Mouse (Mus musculus): ENCODE results near the gene Slx4ip. TPM values are rescaled to one million over a fixed set of nuclear protein-coding genes. Genes with fewer than 3 reads are reported as not detected.

Gene Slx4ip
- polyA plus RNA-seq, 1 experiment = 3.0 TPM

DNA sequence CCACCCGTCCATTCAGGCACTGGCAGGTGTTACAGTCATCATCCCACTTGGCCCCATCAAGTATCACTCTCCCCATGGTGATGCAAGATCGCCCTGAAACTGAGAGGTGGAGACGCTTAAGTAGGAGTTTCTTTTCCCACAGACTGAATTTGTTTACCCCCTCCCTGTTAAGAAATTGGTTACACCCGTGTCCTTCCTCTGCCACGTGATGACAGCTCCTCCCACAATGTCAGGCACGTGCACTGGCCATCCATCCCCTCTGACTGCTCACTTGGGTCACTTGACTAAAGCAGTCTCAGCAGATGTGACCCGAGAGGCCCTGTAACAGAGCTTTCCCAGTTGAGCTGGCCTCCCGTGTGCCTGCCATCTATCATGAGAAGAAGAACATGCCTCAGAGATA, 194.2 kb downstream of the Slx4ip start:
- no peak for DNase-seq
- 74% methylated on average over 8 of the region's 8 CpGs for WGBS
- Histone ChIP-seq H3K27me3 (ENCODE audit: control insufficient read depth, insufficient read depth, low read length) (no peaks in the 10 kb centered on the region), H3K27ac (ENCODE audit: insufficient read depth, low read length) (no peak overlapping the region), H3K4me1 (ENCODE audit: control insufficient read depth, insufficient read depth, low read length) (no peaks in the 10 kb centered on the region), H3K4me3 (replicated peaks; ENCODE audit: insufficient read depth, low read depth, low read length) (no peak overlapping the region)
- no peak for TF ChIP-seq POLR2A (IDR thresholded peaks at IDR 0.05; ENCODE audit: borderline replicate concordance, insufficient read depth, low read length)
- TF ChIP-seq CTCF (IDR thresholded peaks at IDR 0.05; ENCODE audit: borderline replicate concordance, insufficient read depth, low read depth, low read length) = no peak

GRCm38 (mm10) chr2:137086621-137087395, 195.8 kb downstream of the Slx4ip start:
- H3K27me3 ChIP-seq (ENCODE audit: control insufficient read depth, insufficient read depth, low read length) = no peaks in the 10 kb centered on the region
- 55% methylated on average over 14 of the region's 14 CpGs for WGBS
- no peak for DNase-seq
- H3K27ac ChIP-seq (ENCODE audit: insufficient read depth, low read length) = no peak overlapping the region
- H3K4me1 ChIP-seq (ENCODE audit: control insufficient read depth, insufficient read depth, low read length) = no peaks in the 10 kb centered on the region
- TF ChIP-seq CTCF (IDR thresholded peaks at IDR 0.05; ENCODE audit: borderline replicate concordance, insufficient read depth, low read depth, low read length) (no peak), POLR2A (IDR thresholded peaks at IDR 0.05; ENCODE audit: borderline replicate concordance, insufficient read depth, low read length) (no peak)
- H3K4me3 ChIP-seq (replicated peaks; ENCODE audit: insufficient read depth, low read depth, low read length) = no peak overlapping the region

GRCm38 (mm10) chr2:137087705-137088104, 196.7 kb downstream of the Slx4ip start:
- H3K27me3 ChIP-seq (ENCODE audit: control insufficient read depth, insufficient read depth, low read length) = no peaks in the 10 kb centered on the region
- no peak overlapping the region for H3K27ac ChIP-seq (ENCODE audit: insufficient read depth, low read length)
- 63% methylated on average over 6 of the region's 6 CpGs for WGBS

DNA sequence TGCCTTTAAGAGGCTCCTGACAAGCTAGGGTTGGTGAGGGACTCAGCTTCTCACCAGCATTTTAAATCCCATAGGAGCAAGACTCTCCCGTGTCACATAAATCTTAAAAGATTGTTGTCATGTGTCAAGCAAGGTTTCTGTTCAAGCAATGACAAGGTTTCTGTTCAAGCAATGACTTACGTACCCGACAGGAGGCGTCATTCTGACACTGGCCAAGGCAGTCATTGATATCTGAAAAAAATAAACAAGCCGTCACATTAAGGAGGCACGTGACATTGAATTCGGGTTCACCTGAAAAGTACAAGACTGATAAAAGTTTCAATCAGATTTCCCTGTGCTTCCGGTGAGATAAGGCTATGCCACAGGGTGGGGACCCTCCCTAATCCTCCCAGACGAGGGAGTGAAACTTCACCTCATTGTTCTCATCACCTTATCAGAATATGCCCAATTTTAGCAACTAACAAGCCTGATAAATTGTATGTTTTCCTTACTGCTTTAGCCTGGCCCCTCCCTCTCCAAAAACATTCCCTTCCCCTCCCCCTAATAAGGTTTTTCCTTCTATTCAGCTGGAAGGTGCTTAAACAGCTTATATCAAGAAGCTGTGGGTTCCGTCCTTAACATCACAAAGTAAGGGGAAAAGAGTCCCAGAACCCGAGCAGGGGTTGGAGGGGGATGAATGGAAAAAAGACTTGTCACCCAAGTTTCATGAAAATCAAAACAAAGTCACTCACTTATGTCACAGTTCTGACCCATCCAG, 200.9 kb downstream of the Slx4ip start:
- Histone ChIP-seq H3K4me1 (ENCODE audit: control insufficient read depth, insufficient read depth, low read length) (no peaks in the 10 kb centered on the region), H3K27ac (ENCODE audit: insufficient read depth, low read length) (no peak overlapping the region), H3K27me3 (ENCODE audit: control insufficient read depth, insufficient read depth, low read length) (no peaks in the 10 kb centered on the region), H3K4me3 (replicated peaks; ENCODE audit: insufficient read depth, low read depth, low read length) (no peak overlapping the region)
- TF ChIP-seq POLR2A (IDR thresholded peaks at IDR 0.05; ENCODE audit: borderline replicate concordance, insufficient read depth, low read length) (no peak), CTCF (IDR thresholded peaks at IDR 0.05; ENCODE audit: borderline replicate concordance, insufficient read depth, low read depth, low read length) (no peak)
- WGBS = 79% methylated on average over 11 of the region's 11 CpGs
- no peak for DNase-seq

More at GRCm38 (mm10) chr2:137087705-137088104, 196.7 kb downstream of the Slx4ip start:
- no peak overlapping the region for H3K4me3 ChIP-seq (replicated peaks; ENCODE audit: insufficient read depth, low read depth, low read length)
- no peak for TF ChIP-seq POLR2A (IDR thresholded peaks at IDR 0.05; ENCODE audit: borderline replicate concordance, insufficient read depth, low read length)
- TF ChIP-seq CTCF (IDR thresholded peaks at IDR 0.05; ENCODE audit: borderline replicate concordance, insufficient read depth, low read depth, low read length) = no peak
- H3K4me1 ChIP-seq (ENCODE audit: control insufficient read depth, insufficient read depth, low read length) = no peaks in the 10 kb centered on the region
- DNase-seq = no peak

DNA sequence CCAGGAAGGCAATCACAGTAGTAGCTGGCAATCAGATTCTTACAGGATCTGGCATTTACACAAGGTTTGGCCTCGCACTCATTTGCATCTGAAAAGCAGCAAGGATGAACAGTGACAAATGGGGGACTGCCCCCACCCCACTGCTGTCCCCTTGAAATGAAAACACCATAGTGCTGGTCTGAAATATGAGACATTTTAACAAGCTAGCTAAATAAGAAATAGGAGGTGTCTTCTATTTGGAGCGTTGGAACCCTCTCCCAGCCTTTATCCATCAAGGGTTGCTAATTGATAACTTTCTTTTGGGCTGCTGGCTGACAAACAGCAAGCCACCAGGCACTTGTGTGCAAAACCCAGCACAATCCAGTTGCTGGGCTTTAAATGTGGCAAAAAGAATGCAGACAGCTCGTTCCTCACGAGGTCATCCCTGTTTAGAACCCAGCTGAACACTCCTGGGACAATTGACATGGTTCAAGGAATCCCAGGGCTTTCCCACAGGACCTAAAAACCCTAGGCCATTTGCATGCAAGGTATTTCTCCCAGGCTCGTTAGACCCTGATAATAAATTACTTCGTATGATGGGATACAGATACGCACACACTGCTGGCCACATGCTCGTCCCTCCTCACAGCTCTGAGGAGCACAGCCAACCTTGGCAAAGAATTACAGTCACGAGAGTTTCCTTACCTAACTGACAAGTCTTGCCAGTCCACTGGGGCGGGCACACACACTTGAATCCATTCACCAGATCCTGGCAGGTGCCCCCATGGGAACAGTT, 201.7 kb downstream of the Slx4ip start:
- WGBS = 22% methylated on average over 10 of the region's 10 CpGs
- H3K4me3 ChIP-seq (replicated peaks; ENCODE audit: insufficient read depth, low read depth, low read length) = no peak overlapping the region
- no peak for DNase-seq
- TF ChIP-seq POLR2A (IDR thresholded peaks at IDR 0.05; ENCODE audit: borderline replicate concordance, insufficient read depth, low read length) = no peak
- no peak for TF ChIP-seq CTCF (IDR thresholded peaks at IDR 0.05; ENCODE audit: borderline replicate concordance, insufficient read depth, low read depth, low read length)
- H3K27me3 ChIP-seq (ENCODE audit: control insufficient read depth, insufficient read depth, low read length) = no peaks in the 10 kb centered on the region
- no peaks in the 10 kb centered on the region for H3K4me1 ChIP-seq (ENCODE audit: control insufficient read depth, insufficient read depth, low read length)
- H3K27ac ChIP-seq (ENCODE audit: insufficient read depth, low read length) = no peak overlapping the region

- Histone ChIP-seq H3K27me3 (ENCODE audit: control insufficient read depth, insufficient read depth, low read length) (no peaks in the 10 kb centered on the region), H3K27ac (ENCODE audit: insufficient read depth, low read length) (no peak overlapping the region), H3K4me3 (replicated peaks; ENCODE audit: insufficient read depth, low read depth, low read length) (no peak overlapping the region), H3K4me1 (ENCODE audit: control insufficient read depth, insufficient read depth, low read length) (no peaks in the 10 kb centered on the region)
- TF ChIP-seq CTCF (IDR thresholded peaks at IDR 0.05; ENCODE audit: borderline replicate concordance, insufficient read depth, low read depth, low read length) = no peak
- no peak for TF ChIP-seq POLR2A (IDR thresholded peaks at IDR 0.05; ENCODE audit: borderline replicate concordance, insufficient read depth, low read length)
- no peak for DNase-seq
- 50% methylated on average over 7 of the region's 7 CpGs for WGBS
Measured at GRCm38 (mm10) chr2:137093298-137093630, 202.2 kb downstream of the Slx4ip start.

DNA sequence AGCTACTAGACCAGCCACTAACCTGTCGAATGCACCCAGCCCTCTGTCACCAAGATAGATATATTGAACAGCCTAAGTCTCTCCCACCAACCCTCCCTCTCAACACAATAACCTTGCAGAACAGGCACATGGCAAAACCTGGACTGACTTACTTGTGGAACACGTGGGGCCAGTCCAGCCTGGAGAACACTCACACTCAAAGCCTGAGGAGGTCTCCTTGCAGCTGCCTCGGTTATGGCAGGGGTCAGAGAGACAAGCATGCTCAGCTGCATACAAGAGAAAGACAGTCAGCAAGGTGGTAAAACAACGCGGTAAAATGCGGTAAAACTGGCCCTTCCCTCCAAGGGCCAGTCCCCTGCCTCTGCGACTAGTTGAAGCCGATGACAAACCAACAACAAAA, 203.3 kb downstream of the Slx4ip start:
- Histone ChIP-seq H3K27ac (ENCODE audit: insufficient read depth, low read length) (no peak overlapping the region), H3K4me1 (ENCODE audit: control insufficient read depth, insufficient read depth, low read length) (no peaks in the 10 kb centered on the region; the same call in 1 of the 2 replicates), H3K27me3 (ENCODE audit: control insufficient read depth, insufficient read depth, low read length) (no peaks in the 10 kb centered on the region), H3K4me3 (replicated peaks; ENCODE audit: insufficient read depth, low read depth, low read length) (no peak overlapping the region)
- WGBS = 74% methylated on average over 8 of the region's 8 CpGs
- no peak for DNase-seq
- TF ChIP-seq POLR2A (IDR thresholded peaks at IDR 0.05; ENCODE audit: borderline replicate concordance, insufficient read depth, low read length) = no peak
- TF ChIP-seq CTCF (IDR thresholded peaks at IDR 0.05; ENCODE audit: borderline replicate concordance, insufficient read depth, low read depth, low read length) = no peak
